Mouse (Mus musculus): ENCODE measurements at regions not wholly inside any gene's neighbourhood (a gene's known extent, or its start where the extent isn't known, plus 50 kb on each side); places are given as distances from the start of the nearest gene placed in this dataset.

GRCm38 (mm10) chr5:111880268-111880667, 146.5 kb downstream of the Gm26897 start:
- Histone ChIP-seq H3K4me3 (replicated peaks) (no peak overlapping the region), H3K9me3 (ENCODE audit: control insufficient read depth, low read length) (peaks cover 5% of the 10 kb centered on the region), H3K27me3 (ENCODE audit: control insufficient read depth) (no peaks in the 10 kb centered on the region), H3K4me1 (ENCODE audit: control insufficient read depth) (no peaks in the 10 kb centered on the region), H3K36me3 (ENCODE audit: control insufficient read depth) (no peaks in the 10 kb centered on the region)
- TF ChIP-seq GATA1 (IDR thresholded peaks at IDR 0.05; ENCODE audit: low read length) (no peak), TAL1 (IDR thresholded peaks at IDR 0.05; ENCODE audit: low read length) (no peak)

- Histone ChIP-seq H3K9me3 (ENCODE audit: control insufficient read depth, low read length) (peaks cover 5% of the 10 kb centered on the region; the same call in 1 of the 2 replicates), H3K36me3 (ENCODE audit: control insufficient read depth) (no peaks in the 10 kb centered on the region)
- TF ChIP-seq GATA1 (IDR thresholded peaks at IDR 0.05; ENCODE audit: low read length) (no peak), TAL1 (IDR thresholded peaks at IDR 0.05; ENCODE audit: low read length) (no peak)
Measured at GRCm38 (mm10) chr5:111881517-111881916, 147.8 kb downstream of the Gm26897 start.

GRCm38 (mm10) chr5:111887281-111887680, 153.6 kb downstream of the Gm26897 start:
- no peak overlapping the region for H3K4me3 ChIP-seq (replicated peaks)
- H3K9me3 ChIP-seq (ENCODE audit: control insufficient read depth, low read length), result no peaks in the 10 kb centered on the region
- no peaks in the 10 kb centered on the region for H3K36me3 ChIP-seq (ENCODE audit: control insufficient read depth)
- no peak for TF ChIP-seq TAL1 (IDR thresholded peaks at IDR 0.05; ENCODE audit: low read length)
- TF ChIP-seq GATA1 (IDR thresholded peaks at IDR 0.05; ENCODE audit: low read length), result no peak
- no peaks in the 10 kb centered on the region for H3K27me3 ChIP-seq (ENCODE audit: control insufficient read depth)
- H3K4me1 ChIP-seq (ENCODE audit: control insufficient read depth), result no peaks in the 10 kb centered on the region

More at GRCm38 (mm10) chr5:111881517-111881916, 147.8 kb downstream of the Gm26897 start:
- Histone ChIP-seq H3K4me3 (replicated peaks) (no peak overlapping the region), H3K27me3 (ENCODE audit: control insufficient read depth) (no peaks in the 10 kb centered on the region), H3K4me1 (ENCODE audit: control insufficient read depth) (no peaks in the 10 kb centered on the region)

GRCm38 (mm10) chr5:111890800-111891199, 157.1 kb downstream of the Gm26897 start:
- H3K9me3 ChIP-seq (ENCODE audit: control insufficient read depth, low read length), result no peaks in the 10 kb centered on the region
- H3K4me1 ChIP-seq (ENCODE audit: control insufficient read depth), result no peaks in the 10 kb centered on the region
- H3K4me3 ChIP-seq (replicated peaks), result no peak overlapping the region
- TF ChIP-seq TAL1 (IDR thresholded peaks at IDR 0.05; ENCODE audit: low read length) (no peak), GATA1 (IDR thresholded peaks at IDR 0.05; ENCODE audit: low read length) (no peak)
- H3K27me3 ChIP-seq (ENCODE audit: control insufficient read depth), result no peaks in the 10 kb centered on the region
- H3K36me3 ChIP-seq (ENCODE audit: control insufficient read depth), result no peaks in the 10 kb centered on the region

GRCm38 (mm10) chr5:111891261-111891693, 157.6 kb downstream of the Gm26897 start:
- TF ChIP-seq GATA1 (IDR thresholded peaks at IDR 0.05; ENCODE audit: low read length) (no peak), TAL1 (IDR thresholded peaks at IDR 0.05; ENCODE audit: low read length) (no peak)
- Histone ChIP-seq H3K27me3 (ENCODE audit: control insufficient read depth) (no peaks in the 10 kb centered on the region), H3K9me3 (ENCODE audit: control insufficient read depth, low read length) (no peaks in the 10 kb centered on the region), H3K4me1 (ENCODE audit: control insufficient read depth) (no peaks in the 10 kb centered on the region), H3K36me3 (ENCODE audit: control insufficient read depth) (no peaks in the 10 kb centered on the region), H3K4me3 (replicated peaks) (no peak overlapping the region)

GRCm38 (mm10) chr5:111892956-111893355, 159.2 kb downstream of the Gm26897 start:
- H3K4me1 ChIP-seq (ENCODE audit: control insufficient read depth), result no peaks in the 10 kb centered on the region
- no peaks in the 10 kb centered on the region for H3K9me3 ChIP-seq (ENCODE audit: control insufficient read depth, low read length)
- TF ChIP-seq GATA1 (IDR thresholded peaks at IDR 0.05; ENCODE audit: low read length) (no peak), TAL1 (IDR thresholded peaks at IDR 0.05; ENCODE audit: low read length) (no peak)
- H3K4me3 ChIP-seq (replicated peaks), result no peak overlapping the region
- no peaks in the 10 kb centered on the region for H3K27me3 ChIP-seq (ENCODE audit: control insufficient read depth)
- no peaks in the 10 kb centered on the region for H3K36me3 ChIP-seq (ENCODE audit: control insufficient read depth)

- no peak overlapping the region for H3K4me3 ChIP-seq (replicated peaks)
- H3K27me3 ChIP-seq (ENCODE audit: control insufficient read depth), result no peaks in the 10 kb centered on the region
- TF ChIP-seq TAL1 (IDR thresholded peaks at IDR 0.05; ENCODE audit: low read length) (no peak), GATA1 (IDR thresholded peaks at IDR 0.05; ENCODE audit: low read length) (no peak)
- no peaks in the 10 kb centered on the region for H3K9me3 ChIP-seq (ENCODE audit: control insufficient read depth, low read length)
- no peaks in the 10 kb centered on the region for H3K36me3 ChIP-seq (ENCODE audit: control insufficient read depth)
- H3K4me1 ChIP-seq (ENCODE audit: control insufficient read depth), result no peaks in the 10 kb centered on the region
Measured at GRCm38 (mm10) chr5:111893905-111894311, 160.2 kb downstream of the Gm26897 start.

- Histone ChIP-seq H3K4me3 (replicated peaks) (no peak overlapping the region), H3K4me1 (ENCODE audit: control insufficient read depth) (no peaks in the 10 kb centered on the region), H3K9me3 (ENCODE audit: control insufficient read depth, low read length) (no peaks in the 10 kb centered on the region), H3K27me3 (ENCODE audit: control insufficient read depth) (no peaks in the 10 kb centered on the region), H3K36me3 (ENCODE audit: control insufficient read depth) (no peaks in the 10 kb centered on the region)
- TF ChIP-seq TAL1 (IDR thresholded peaks at IDR 0.05; ENCODE audit: low read length), result no peak
- no peak for TF ChIP-seq GATA1 (IDR thresholded peaks at IDR 0.05; ENCODE audit: low read length)
Measured at GRCm38 (mm10) chr5:111897568-111897967, 163.8 kb downstream of the Gm26897 start.

GRCm38 (mm10) chr5:111898482-111898881, 164.8 kb downstream of the Gm26897 start:
- no peaks in the 10 kb centered on the region for H3K27me3 ChIP-seq (ENCODE audit: control insufficient read depth)
- no peaks in the 10 kb centered on the region for H3K4me1 ChIP-seq (ENCODE audit: control insufficient read depth)
- no peaks in the 10 kb centered on the region for H3K9me3 ChIP-seq (ENCODE audit: control insufficient read depth, low read length)
- H3K4me3 ChIP-seq (replicated peaks), result no peak overlapping the region
- TF ChIP-seq GATA1 (IDR thresholded peaks at IDR 0.05; ENCODE audit: low read length) (no peak), TAL1 (IDR thresholded peaks at IDR 0.05; ENCODE audit: low read length) (no peak)
- no peaks in the 10 kb centered on the region for H3K36me3 ChIP-seq (ENCODE audit: control insufficient read depth)

- no peaks in the 10 kb centered on the region for H3K4me1 ChIP-seq (ENCODE audit: control insufficient read depth)
Measured at GRCm38 (mm10) chr5:111901197-111901596, 167.5 kb downstream of the Gm26897 start.

More at GRCm38 (mm10) chr5:111901197-111901596, 167.5 kb downstream of the Gm26897 start:
- H3K9me3 ChIP-seq (ENCODE audit: control insufficient read depth, low read length), result no peaks in the 10 kb centered on the region
- TF ChIP-seq TAL1 (IDR thresholded peaks at IDR 0.05; ENCODE audit: low read length) (no peak), GATA1 (IDR thresholded peaks at IDR 0.05; ENCODE audit: low read length) (no peak)
- no peaks in the 10 kb centered on the region for H3K36me3 ChIP-seq (ENCODE audit: control insufficient read depth)
- H3K4me3 ChIP-seq (replicated peaks), result no peak overlapping the region
- H3K27me3 ChIP-seq (ENCODE audit: control insufficient read depth), result no peaks in the 10 kb centered on the region

Measured in erythroblast, embryonic 14.5 days (primary cell).